Mouse (Mus musculus): Measurements from ENCODE around the gene Rnf114.

DNA sequence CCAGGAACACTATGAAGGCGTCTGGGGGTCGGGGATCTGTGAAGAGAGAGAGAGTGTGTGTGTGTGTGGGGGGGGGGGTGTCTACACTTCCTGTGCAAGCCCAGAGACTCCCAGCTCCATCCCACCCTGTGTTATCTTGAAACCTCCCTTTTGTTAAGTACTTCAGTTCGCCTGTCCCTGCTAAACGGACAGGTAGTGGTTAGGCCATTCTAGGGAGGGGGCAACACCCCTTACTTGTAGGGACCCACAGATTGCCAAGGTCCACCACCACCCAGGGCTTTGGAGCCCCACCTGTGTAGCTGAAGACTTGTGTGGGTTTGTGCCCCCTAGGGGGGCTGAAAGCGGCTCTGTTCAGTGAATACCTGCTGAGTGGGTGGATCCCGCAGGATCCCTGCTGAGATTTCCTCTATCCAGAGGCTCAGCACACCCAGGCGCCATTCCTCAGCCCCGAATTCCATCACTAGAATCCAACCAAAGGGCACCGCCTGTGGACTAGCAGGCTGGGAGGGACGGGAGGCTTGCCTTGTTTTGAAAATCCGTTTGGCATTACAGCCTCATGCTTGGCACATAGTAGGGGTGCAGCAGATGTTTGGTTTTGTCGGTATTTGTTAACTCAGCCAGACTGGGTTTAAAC lies 48.1 kb downstream of the Rnf114 start:
- TF ChIP-seq ZC3H11A (IDR thresholded peaks at IDR 0.05; ENCODE audit: borderline replicate concordance, low read depth, low read length) (no peak), ZNF384 (IDR thresholded peaks at IDR 0.05; ENCODE audit: low read depth, low read length) (no peak), HCFC1 (IDR thresholded peaks at IDR 0.05; ENCODE audit: borderline replicate concordance, insufficient read depth, low read length) (no peak), MAFK (IDR thresholded peaks at IDR 0.05; ENCODE audit: insufficient read depth, low read depth, low read length) (no peak), CHD2 (IDR thresholded peaks at IDR 0.05; ENCODE audit: low read depth, low read length) (no peak)

Data from ES-E14 (cell line).